Mouse (Mus musculus): Measurements from ENCODE around the gene Tcp11l2. TPM values are rescaled to one million over a fixed set of nuclear protein-coding genes. Genes with fewer than 3 reads are reported as not detected.

Gene Tcp11l2
- polyA plus RNA-seq, 1 experiment, result 35.7 TPM

GRCm38 (mm10) chr10:84612281-84612680, 35.9 kb downstream of the Tcp11l2 start:
- Histone ChIP-seq H3K4me3 (replicated peaks; ENCODE audit: control insufficient read depth, low read depth, low read length) (no peak overlapping the region), H3K27ac (ENCODE audit: control insufficient read depth, insufficient read depth, low read depth, low read length, poor library complexity) (no peak overlapping the region), H3K4me1 (ENCODE audit: control insufficient read depth, insufficient read depth, low read length) (no peaks in the 10 kb centered on the region; the same call in 1 of the 2 replicates)
- TF ChIP-seq POLR2A (IDR thresholded peaks at IDR 0.05; ENCODE audit: borderline replicate concordance, control insufficient read depth, low read depth, low read length) (no peak), CTCF (IDR thresholded peaks at IDR 0.05; ENCODE audit: control insufficient read depth, insufficient read depth, low read length) (no peak)
- WGBS, result 70% methylated on average over 2 of the region's 2 CpGs

- WGBS, result 84% methylated on average over 8 of the region's 8 CpGs
Measured at GRCm38 (mm10) chr10:84613366-84613765, 36.9 kb downstream of the Tcp11l2 start.

GRCm38 (mm10) chr10:84615076-84615475, 38.6 kb downstream of the Tcp11l2 start:
- TF ChIP-seq CTCF (IDR thresholded peaks at IDR 0.05; ENCODE audit: control insufficient read depth, insufficient read depth, low read length) (no peak), POLR2A (IDR thresholded peaks at IDR 0.05; ENCODE audit: borderline replicate concordance, control insufficient read depth, low read depth, low read length) (no peak)
- no peaks in the 10 kb centered on the region; the same call in 1 of the 2 replicates for H3K4me1 ChIP-seq (ENCODE audit: control insufficient read depth, insufficient read depth, low read length)
- WGBS, result 72% methylated on average over 3 of the region's 3 CpGs
- no peak overlapping the region for H3K4me3 ChIP-seq (replicated peaks; ENCODE audit: control insufficient read depth, low read depth, low read length)
- H3K27ac ChIP-seq (ENCODE audit: control insufficient read depth, insufficient read depth, low read depth, low read length, poor library complexity), result no peak overlapping the region

More at GRCm38 (mm10) chr10:84613366-84613765, 36.9 kb downstream of the Tcp11l2 start:
- TF ChIP-seq CTCF (IDR thresholded peaks at IDR 0.05; ENCODE audit: control insufficient read depth, insufficient read depth, low read length), result no peak
- TF ChIP-seq POLR2A (IDR thresholded peaks at IDR 0.05; ENCODE audit: borderline replicate concordance, control insufficient read depth, low read depth, low read length), result no peak
- Histone ChIP-seq H3K27ac (ENCODE audit: control insufficient read depth, insufficient read depth, low read depth, low read length, poor library complexity) (no peak overlapping the region), H3K4me3 (replicated peaks; ENCODE audit: control insufficient read depth, low read depth, low read length) (no peak overlapping the region), H3K4me1 (ENCODE audit: control insufficient read depth, insufficient read depth, low read length) (no peaks in the 10 kb centered on the region; the same call in 1 of the 2 replicates)

- peak within 1 kb of the TSS; percentile 95 for H3K27ac ChIP-seq (ENCODE audit: control insufficient read depth, insufficient read depth, low read depth, low read length, poor library complexity)
- TF ChIP-seq POLR2A (IDR thresholded peaks at IDR 0.05; ENCODE audit: borderline replicate concordance, control insufficient read depth, low read depth, low read length), result peak; percentile 39; the same call in 1 of the 2 replicates
- TF ChIP-seq CTCF (IDR thresholded peaks at IDR 0.05; ENCODE audit: control insufficient read depth, insufficient read depth, low read length), result no peak
- 6% methylated on average over 53 of the region's 53 CpGs for WGBS
- H3K4me1 ChIP-seq (ENCODE audit: control insufficient read depth, insufficient read depth, low read length), result no peaks in the 10 kb centered on the region
- peak within 1 kb of the TSS; percentile 94 for H3K4me3 ChIP-seq (replicated peaks; ENCODE audit: control insufficient read depth, low read depth, low read length)
Measured at GRCm38 (mm10) chr10:84621826-84622790, 45.7 kb downstream of the Tcp11l2 start, which contains the start of gene Polr3b. Gene Polr3b, plus strand, starts transcription at chr10:84622292.

- H3K27ac ChIP-seq (ENCODE audit: control insufficient read depth, insufficient read depth, low read depth, low read length, poor library complexity), result no peak overlapping the region
- TF ChIP-seq POLR2A (IDR thresholded peaks at IDR 0.05; ENCODE audit: borderline replicate concordance, control insufficient read depth, low read depth, low read length) (no peak), CTCF (IDR thresholded peaks at IDR 0.05; ENCODE audit: control insufficient read depth, insufficient read depth, low read length) (peak; percentile 59)
- no peak overlapping the region for H3K4me3 ChIP-seq (replicated peaks; ENCODE audit: control insufficient read depth, low read depth, low read length)
- H3K4me1 ChIP-seq (ENCODE audit: control insufficient read depth, insufficient read depth, low read length), result no peaks in the 10 kb centered on the region
- WGBS, result 70% methylated on average over 5 of the region's 5 CpGs
Measured at GRCm38 (mm10) chr10:84631182-84631581, 54.8 kb downstream of the Tcp11l2 start.

- Histone ChIP-seq H3K4me3 (replicated peaks; ENCODE audit: control insufficient read depth, low read depth, low read length) (no peak overlapping the region), H3K4me1 (ENCODE audit: control insufficient read depth, insufficient read depth, low read length) (no peaks in the 10 kb centered on the region), H3K27ac (ENCODE audit: control insufficient read depth, insufficient read depth, low read depth, low read length, poor library complexity) (no peak overlapping the region)
- TF ChIP-seq POLR2A (IDR thresholded peaks at IDR 0.05; ENCODE audit: borderline replicate concordance, control insufficient read depth, low read depth, low read length), result no peak
- TF ChIP-seq CTCF (IDR thresholded peaks at IDR 0.05; ENCODE audit: control insufficient read depth, insufficient read depth, low read length), result no peak
- WGBS, result 84% methylated on average over 4 of the region's 4 CpGs
Measured at GRCm38 (mm10) chr10:84632005-84632404, 55.6 kb downstream of the Tcp11l2 start.

GRCm38 (mm10) chr10:84636656-84637055, 60.2 kb downstream of the Tcp11l2 start:
- no peak overlapping the region for H3K4me3 ChIP-seq (replicated peaks; ENCODE audit: control insufficient read depth, low read depth, low read length)
- H3K4me1 ChIP-seq (ENCODE audit: control insufficient read depth, insufficient read depth, low read length), result peaks cover 2% of the 10 kb centered on the region
- no peak overlapping the region for H3K27ac ChIP-seq (ENCODE audit: control insufficient read depth, insufficient read depth, low read depth, low read length, poor library complexity)
- WGBS, result 92% methylated on average over 10 of the region's 10 CpGs
- TF ChIP-seq POLR2A (IDR thresholded peaks at IDR 0.05; ENCODE audit: borderline replicate concordance, control insufficient read depth, low read depth, low read length) (no peak), CTCF (IDR thresholded peaks at IDR 0.05; ENCODE audit: control insufficient read depth, insufficient read depth, low read length) (no peak)

- no peak for TF ChIP-seq CTCF (IDR thresholded peaks at IDR 0.05; ENCODE audit: control insufficient read depth, insufficient read depth, low read length)
- no peak for TF ChIP-seq POLR2A (IDR thresholded peaks at IDR 0.05; ENCODE audit: borderline replicate concordance, control insufficient read depth, low read depth, low read length)
- H3K4me3 ChIP-seq (replicated peaks; ENCODE audit: control insufficient read depth, low read depth, low read length), result no peak overlapping the region
- H3K4me1 ChIP-seq (ENCODE audit: control insufficient read depth, insufficient read depth, low read length), result peaks cover 2% of the 10 kb centered on the region
- 81% methylated on average over 4 of the region's 4 CpGs for WGBS
- no peak overlapping the region for H3K27ac ChIP-seq (ENCODE audit: control insufficient read depth, insufficient read depth, low read depth, low read length, poor library complexity)
Measured at GRCm38 (mm10) chr10:84638382-84638781, 62.0 kb downstream of the Tcp11l2 start.

All from bone marrow, adult 2 months (tissue).